Mouse (Mus musculus): ENCODE measurements around the gene Hist1h2ae. TPM values are rescaled to one million over a fixed set of nuclear protein-coding genes. Genes with fewer than 3 reads are reported as not detected.

The Hist1h2ae gene
- polyA plus RNA-seq, 1 experiment from 2014 or later = 198 TPM

- DNase-seq (ENCODE audit: low spot score) = no peak
Measured at GRCm38 (mm10) chr13:23523976-23524375, 47.0 kb downstream of the Hist1h2ae start.

DNA sequence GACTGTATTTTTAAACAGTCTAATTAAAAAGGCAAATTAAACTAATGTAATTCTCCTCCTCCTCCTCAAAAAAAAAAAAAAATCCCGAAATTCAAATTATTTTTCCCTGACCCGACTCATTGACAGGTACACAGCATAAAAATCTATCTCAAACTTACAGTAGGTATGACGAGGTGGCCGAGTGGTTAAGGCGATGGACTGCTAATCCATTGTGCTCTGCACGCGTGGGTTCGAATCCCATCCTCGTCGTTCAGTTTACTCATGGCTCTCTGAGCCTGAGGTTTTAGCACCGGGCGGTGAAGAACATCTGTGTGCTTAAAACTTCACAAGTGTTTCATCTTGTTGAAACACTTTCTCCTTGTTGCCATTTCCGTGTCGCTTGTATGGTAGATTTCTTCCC lies 49.3 kb downstream of the Hist1h2ae start:
- DNase-seq (ENCODE audit: low spot score) = peak; percentile 92

Small RNAs within 50 kb of the gene (microRNA-seq; reads per million reads assigned to microRNA genes)
- not detected for gene Gm44297 (ENCODE audit: borderline number of aligned reads)
- not detected for gene Gm44359 (ENCODE audit: borderline number of aligned reads)
- not detected for gene Gm44394 (ENCODE audit: borderline number of aligned reads)

Other genes with a start within 250 kb of the Hist1h2ae start
- 33.0 and 34.5 TPM in 2 replicates for gene Zfp322a, start 202.0 kb downstream of the Hist1h2ae start, polyA plus RNA-seq (2015; fragmentation: Nextera tagmentation; extraction: Ambion mirVana)
- gene Abt1, start 147.4 kb downstream of the Hist1h2ae start, polyA plus RNA-seq (2015; fragmentation: Nextera tagmentation; extraction: Ambion mirVana) = 13.8 and 15.1 TPM in 2 replicates
- 0.17 and 0.27 TPM in 2 replicates for gene Btn1a1, start 105.3 kb downstream of the Hist1h2ae start, polyA plus RNA-seq (2015; fragmentation: Nextera tagmentation; extraction: Ambion mirVana)
- gene Btn2a2, start 82.4 kb downstream of the Hist1h2ae start, polyA plus RNA-seq (2015; fragmentation: Nextera tagmentation; extraction: Ambion mirVana) = 0.65 and 0.85 TPM in 2 replicates
- 24.2 and 31.5 TPM in 2 replicates for gene Hist1h4h, start 40.2 kb downstream of the Hist1h2ae start, polyA plus RNA-seq (2015; fragmentation: Nextera tagmentation; extraction: Ambion mirVana)
- 32.3 and 49.5 TPM in 2 replicates for gene Hist1h2af, start 37.3 kb downstream of the Hist1h2ae start, polyA plus RNA-seq (2015; fragmentation: Nextera tagmentation; extraction: Ambion mirVana)
- 27.6 and 43.7 TPM in 2 replicates for gene Hist1h3g, start 35.8 kb downstream of the Hist1h2ae start, polyA plus RNA-seq (2015; fragmentation: Nextera tagmentation; extraction: Ambion mirVana)
- 1.6 and 1.9 TPM in 2 replicates for gene Hist1h2bh, start 27.8 kb downstream of the Hist1h2ae start, polyA plus RNA-seq (2015; fragmentation: Nextera tagmentation; extraction: Ambion mirVana)
- gene Hist1h3f, start 27.2 kb downstream of the Hist1h2ae start, polyA plus RNA-seq (2015; fragmentation: Nextera tagmentation; extraction: Ambion mirVana) = 4.8 and 9.0 TPM in 2 replicates
- 8.9 and 17.7 TPM in 2 replicates for gene Hist1h4f, start 19.6 kb downstream of the Hist1h2ae start, polyA plus RNA-seq (2015; fragmentation: Nextera tagmentation; extraction: Ambion mirVana)
- 1.1 and 1.3 TPM in 2 replicates for gene Hist1h1d, start 18.0 kb downstream of the Hist1h2ae start, polyA plus RNA-seq (2015; fragmentation: Nextera tagmentation; extraction: Ambion mirVana)
- 16.5 and 20.8 TPM in 2 replicates for gene Hist1h3e, start 8.9 kb downstream of the Hist1h2ae start, polyA plus RNA-seq (2015; fragmentation: Nextera tagmentation; extraction: Ambion mirVana)
- gene Hist1h2bg, start 176 bp upstream of the Hist1h2ae start, polyA plus RNA-seq (2015; fragmentation: Nextera tagmentation; extraction: Ambion mirVana) = 32.3 and 46.0 TPM in 2 replicates
- 22.7 and 39.0 TPM in 2 replicates for gene Hist1h2bf, start 3.0 kb upstream of the Hist1h2ae start, polyA plus RNA-seq (2015; fragmentation: Nextera tagmentation; extraction: Ambion mirVana)
- gene Hist1h2ad, start 3.2 kb upstream of the Hist1h2ae start, polyA plus RNA-seq (2015; fragmentation: Nextera tagmentation; extraction: Ambion mirVana) = 7.2 and 11.3 TPM in 2 replicates
- gene Hist1h3d, start 4.5 kb upstream of the Hist1h2ae start, polyA plus RNA-seq (2015; fragmentation: Nextera tagmentation; extraction: Ambion mirVana) = 9.4 and 13.3 TPM in 2 replicates
- gene Hist1h4d, start 10.4 kb upstream of the Hist1h2ae start, polyA plus RNA-seq (2015; fragmentation: Nextera tagmentation; extraction: Ambion mirVana) = 273 and 292 TPM in 2 replicates
- gene Hist1h2be, start 49.9 kb upstream of the Hist1h2ae start, polyA plus RNA-seq (2015; fragmentation: Nextera tagmentation; extraction: Ambion mirVana) = 1.5 and 2.5 TPM in 2 replicates
- 33.4 and 35.1 TPM in 2 replicates for gene Hist1h1e, start 51.3 kb upstream of the Hist1h2ae start, polyA plus RNA-seq (2015; fragmentation: Nextera tagmentation; extraction: Ambion mirVana)
- 1.6 and 2.0 TPM in 2 replicates for gene Hist1h2ac, start 112.7 kb upstream of the Hist1h2ae start, polyA plus RNA-seq (2015; fragmentation: Nextera tagmentation; extraction: Ambion mirVana)
- 61.5 and 62.8 TPM in 2 replicates for gene Hist1h2bc, start 113.0 kb upstream of the Hist1h2ae start, polyA plus RNA-seq (2015; fragmentation: Nextera tagmentation; extraction: Ambion mirVana)
- not detected in 2 replicates for gene Hist1h1t, start 124.6 kb upstream of the Hist1h2ae start, polyA plus RNA-seq (2015; fragmentation: Nextera tagmentation; extraction: Ambion mirVana)
- 22.4 and 29.5 TPM in 2 replicates for gene Hist1h4c, start 127.2 kb upstream of the Hist1h2ae start, polyA plus RNA-seq (2015; fragmentation: Nextera tagmentation; extraction: Ambion mirVana)
- 9.4 and 9.7 TPM in 2 replicates for gene Hfe, start 139.6 kb upstream of the Hist1h2ae start, polyA plus RNA-seq (2015; fragmentation: Nextera tagmentation; extraction: Ambion mirVana)
- gene Hist1h1c, start 167.6 kb upstream of the Hist1h2ae start, polyA plus RNA-seq (2015; fragmentation: Nextera tagmentation; extraction: Ambion mirVana) = 37.5 and 44.7 TPM in 2 replicates
- 32.0 and 33.1 TPM in 2 replicates for gene Hist1h3c, start 174.4 kb upstream of the Hist1h2ae start, polyA plus RNA-seq (2015; fragmentation: Nextera tagmentation; extraction: Ambion mirVana)
- gene Hist1h2bb, start 175.5 kb upstream of the Hist1h2ae start, polyA plus RNA-seq (2015; fragmentation: Nextera tagmentation; extraction: Ambion mirVana) = 10.8 and 12.6 TPM in 2 replicates
- gene Hist1h2ab, start 179.9 kb upstream of the Hist1h2ae start, polyA plus RNA-seq (2015; fragmentation: Nextera tagmentation; extraction: Ambion mirVana) = 144 and 155 TPM in 2 replicates
- gene Hist1h3b, start 181.0 kb upstream of the Hist1h2ae start, polyA plus RNA-seq (2015; fragmentation: Nextera tagmentation; extraction: Ambion mirVana) = 45.8 and 78.0 TPM in 2 replicates
- gene Hist1h4b, start 185.8 kb upstream of the Hist1h2ae start, polyA plus RNA-seq (2015; fragmentation: Nextera tagmentation; extraction: Ambion mirVana) = 15.5 and 15.6 TPM in 2 replicates
- gene Hist1h4a, start 190.0 kb upstream of the Hist1h2ae start, polyA plus RNA-seq (2015; fragmentation: Nextera tagmentation; extraction: Ambion mirVana) = 1.4 and 3.5 TPM in 2 replicates
- 42.0 and 56.6 TPM in 2 replicates for gene Hist1h3a, start 191.2 kb upstream of the Hist1h2ae start, polyA plus RNA-seq (2015; fragmentation: Nextera tagmentation; extraction: Ambion mirVana)
- 15.8 and 27.4 TPM in 2 replicates for gene Hist1h1a, start 192.4 kb upstream of the Hist1h2ae start, polyA plus RNA-seq (2015; fragmentation: Nextera tagmentation; extraction: Ambion mirVana)
- gene Trim38, start 198.7 kb upstream of the Hist1h2ae start, polyA plus RNA-seq (2015; fragmentation: Nextera tagmentation; extraction: Ambion mirVana) = not detected in 2 replicates
- gene Slc17a2, start 235.8 kb upstream of the Hist1h2ae start, polyA plus RNA-seq (2015; fragmentation: Nextera tagmentation; extraction: Ambion mirVana) = 0.04 TPM in 1 of 2 replicates, not detected in the other

Data from thymus, postnatal 0 days (tissue).